Mouse (Mus musculus): ENCODE results near the gene Prkcg.

Prkcg gene

GRCm38 (mm10) chr7:3365547-3366279 lies 76.7 kb downstream of the Prkcg start:
- no peak for DNase-seq (ENCODE audit: inconsistent ontology term)

DNA sequence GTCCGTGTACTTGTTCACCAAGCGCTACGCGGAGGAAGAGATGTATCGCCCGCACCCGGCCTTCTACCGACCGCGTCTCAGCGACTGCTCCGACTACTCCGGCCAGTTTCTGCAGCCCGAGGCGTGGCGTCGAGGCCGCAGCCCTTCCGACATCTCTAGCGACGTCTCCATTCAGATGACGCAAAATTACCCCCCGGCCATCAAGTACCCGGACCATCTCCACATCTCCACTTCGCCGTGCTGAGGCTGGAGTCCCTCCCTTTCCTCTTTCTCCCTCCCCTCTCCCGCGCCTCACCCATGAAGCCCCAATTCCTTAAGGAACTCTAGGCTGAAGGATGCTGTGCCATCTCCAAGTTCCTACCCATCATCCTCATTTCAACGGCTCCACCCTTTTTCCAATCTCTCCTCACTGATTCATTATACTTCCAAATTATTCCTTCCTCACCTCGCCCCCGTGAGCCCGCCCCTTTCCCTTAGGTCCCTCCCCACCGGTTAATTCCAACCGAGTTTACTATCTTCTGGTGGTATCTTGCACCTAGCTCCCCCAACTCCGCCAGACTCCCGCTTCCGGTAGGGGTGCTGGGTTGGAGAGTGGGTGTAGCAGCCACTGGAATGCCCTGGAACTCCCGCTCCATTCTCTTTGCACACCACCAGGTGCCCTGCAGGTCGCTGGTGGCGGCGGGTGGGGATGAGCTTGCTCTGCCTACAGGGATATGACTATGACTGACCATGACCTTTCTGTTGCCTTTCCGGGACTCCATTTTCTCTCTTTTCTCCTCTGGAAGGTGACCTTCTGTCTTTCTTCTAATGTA lies 77.9 kb downstream of the Prkcg start:
- DNase-seq (ENCODE audit: inconsistent ontology term) = no peak

DNA sequence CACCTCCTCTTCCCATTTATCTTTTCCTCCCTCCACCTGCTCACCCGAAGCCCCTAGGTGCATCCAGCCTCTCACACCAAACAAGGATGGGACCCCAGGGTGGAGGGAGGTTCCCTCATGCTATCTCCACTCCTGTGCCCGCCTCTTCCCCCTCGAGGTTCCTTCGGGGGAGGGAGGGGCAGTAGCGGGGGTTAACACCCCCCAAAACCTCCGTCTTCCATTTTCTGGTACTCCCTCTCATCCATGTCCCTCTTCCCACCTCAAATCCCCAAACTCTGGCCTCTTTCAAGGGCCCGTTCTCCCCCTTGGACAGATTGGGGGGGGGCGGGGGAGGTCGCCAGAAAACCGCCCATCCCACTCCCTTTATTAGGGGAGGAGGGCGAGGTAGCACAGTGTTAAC lies 78.6 kb downstream of the Prkcg start:
- no peak for DNase-seq (ENCODE audit: inconsistent ontology term)

- DNase-seq (ENCODE audit: inconsistent ontology term) = no peak
Measured at GRCm38 (mm10) chr7:3368311-3368710, 79.3 kb downstream of the Prkcg start.

GRCm38 (mm10) chr7:3369189-3369588 lies 80.2 kb downstream of the Prkcg start:
- no peak for DNase-seq (ENCODE audit: inconsistent ontology term)

DNA sequence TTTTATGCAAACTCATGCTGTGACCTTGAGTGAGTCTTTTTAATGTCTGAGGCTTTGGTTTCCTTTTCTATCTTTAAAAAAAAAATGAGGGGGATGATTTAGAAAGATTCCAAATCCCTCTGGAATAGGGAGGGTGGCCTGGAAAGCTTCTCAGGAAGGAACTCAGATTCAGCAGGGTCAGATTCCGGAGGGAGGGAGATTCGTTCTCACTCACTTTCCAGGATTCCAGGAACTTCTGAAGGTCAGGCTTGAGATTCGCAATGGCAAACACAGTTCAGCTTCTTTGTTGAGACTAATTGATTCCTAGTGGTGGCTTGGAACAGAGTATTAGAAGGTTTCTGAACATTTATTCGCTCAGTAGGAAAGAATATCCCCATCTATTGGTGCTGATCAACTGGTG lies 81.4 kb downstream of the Prkcg start:
- DNase-seq (ENCODE audit: inconsistent ontology term) = no peak

GRCm38 (mm10) chr7:3372376-3372775 lies 83.4 kb downstream of the Prkcg start:
- DNase-seq (ENCODE audit: inconsistent ontology term) = no peak

DNA sequence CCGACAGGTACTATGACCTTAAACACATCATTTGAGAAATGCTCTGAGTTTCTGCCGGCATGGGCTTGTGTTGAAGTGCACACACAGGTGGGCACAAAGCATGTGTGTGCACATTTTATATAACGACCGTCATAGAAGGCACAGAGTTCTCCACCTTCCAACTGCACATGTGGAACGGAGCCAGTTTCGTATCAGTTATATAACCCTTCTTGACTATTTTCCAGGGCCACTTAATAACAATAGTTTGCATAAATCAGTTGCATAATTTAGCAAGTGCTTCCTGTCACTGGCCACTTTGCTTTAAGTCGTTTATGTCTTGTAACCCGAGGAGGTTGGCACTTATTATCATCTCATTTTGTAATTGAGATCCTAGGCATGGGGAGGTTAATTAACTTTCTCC lies 84.8 kb downstream of the Prkcg start:
- DNase-seq (ENCODE audit: inconsistent ontology term) = no peak

DNA sequence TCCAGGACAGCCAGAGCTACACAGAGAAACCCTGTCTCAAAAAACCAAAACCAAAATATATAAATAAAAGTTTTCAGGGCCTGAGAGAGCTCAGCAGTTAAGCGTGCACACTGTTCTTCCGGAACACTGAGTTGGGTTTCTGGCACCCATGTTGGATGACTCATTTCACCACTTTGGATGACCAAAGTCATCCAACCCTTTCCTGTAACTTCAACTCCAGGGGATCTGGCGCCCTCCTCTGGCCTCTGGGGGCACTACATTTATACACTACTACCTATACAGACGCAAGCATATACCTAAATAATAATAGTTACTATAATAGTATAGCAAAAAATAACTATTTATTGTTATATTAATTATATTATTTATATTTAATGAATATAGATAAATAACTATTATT lies 87.9 kb downstream of the Prkcg start:
- DNase-seq (ENCODE audit: inconsistent ontology term) = peak; percentile 81

All from Muller cell, postnatal 12 days (primary cell).